Mouse (Mus musculus): ENCODE measurements around the gene Mmab.

DNA sequence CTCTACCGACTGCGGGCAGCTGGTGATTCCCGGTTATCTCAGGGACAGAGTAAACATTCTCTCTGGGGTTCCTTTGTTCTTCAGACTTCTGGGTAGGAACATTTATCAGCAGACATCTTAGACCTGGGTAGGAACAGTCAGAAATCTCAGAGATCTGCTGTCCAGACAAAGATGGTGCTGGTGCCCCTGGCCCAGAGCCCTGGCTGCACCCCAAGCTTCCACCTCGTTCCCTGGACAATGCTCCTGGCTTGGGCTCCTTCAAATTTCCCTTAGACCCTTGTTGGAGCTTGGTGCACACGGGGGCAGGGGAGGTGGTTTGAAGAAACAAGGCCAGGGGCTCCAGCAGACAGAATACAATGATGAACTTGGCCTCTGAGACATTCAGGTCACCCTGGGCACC lies 21.3 kb downstream of the Mmab start:
- no peak for TF ChIP-seq CTCF (IDR thresholded peaks at IDR 0.05; ENCODE audit: insufficient read depth, low read depth, low read length)
- no peak for TF ChIP-seq POLR2A (IDR thresholded peaks at IDR 0.05; ENCODE audit: insufficient read depth, low read depth, low read length)

Measured in olfactory bulb, adult 2 months (tissue).